Mouse (Mus musculus) gastrocnemius, postnatal 4 days (tissue): Measurements from ENCODE around the gene Rad51b. TPM values are rescaled to one million over a fixed set of nuclear protein-coding genes. Genes with fewer than 3 reads are reported as not detected.

ENCODE experiments used
- DNase-seq, 2 experiments: peaks; one replicate each; pipeline ENCODE4 v3.0.0; 2021 to 2022; ENCODE audit warnings: low spot score in 2 of 2, mixed read lengths in 2 of 2
- total RNA-seq, 2 experiments: library from RNA; stranded (reverse); gene quantifications; 2 replicates each; pipeline ENCODE4 v1.2.3; 2021

The Rad51b gene
- total RNA-seq, 2 experiments from 2014 or later = 2.2 to 2.3 TPM

- DNase-seq = peak in 1 of 2 experiments; percentile 54
Measured at GRCm38 (mm10) chr12:79751781-79752180, 454.7 kb downstream of the Rad51b start.

- DNase-seq = no peak
Measured at GRCm38 (mm10) chr12:79752189-79752588, 455.1 kb downstream of the Rad51b start.

GRCm38 (mm10) chr12:79755617-79756016 is 458.5 kb downstream of the Rad51b start:
- no peak for DNase-seq

- no peak for DNase-seq
Measured at GRCm38 (mm10) chr12:79756352-79756751, 459.3 kb downstream of the Rad51b start.

- no peak for DNase-seq
Measured at GRCm38 (mm10) chr12:79757775-79758174, 460.7 kb downstream of the Rad51b start.

- DNase-seq = no peak
Measured at GRCm38 (mm10) chr12:79759180-79759902, 462.3 kb downstream of the Rad51b start.

GRCm38 (mm10) chr12:79761217-79761616 is 464.1 kb downstream of the Rad51b start:
- DNase-seq = no peak

GRCm38 (mm10) chr12:79762087-79762486 is 465.0 kb downstream of the Rad51b start:
- no peak for DNase-seq

GRCm38 (mm10) chr12:79762570-79763275 is 465.6 kb downstream of the Rad51b start:
- no peak for DNase-seq

GRCm38 (mm10) chr12:79766116-79766515 is 469.0 kb downstream of the Rad51b start:
- DNase-seq = no peak

GRCm38 (mm10) chr12:79768741-79769322 is 471.8 kb downstream of the Rad51b start:
- DNase-seq = no peak

- DNase-seq = no peak
Measured at GRCm38 (mm10) chr12:79769763-79770162, 472.7 kb downstream of the Rad51b start.

GRCm38 (mm10) chr12:79771194-79771593 is 474.1 kb downstream of the Rad51b start:
- no peak for DNase-seq

- no peak for DNase-seq
Measured at GRCm38 (mm10) chr12:79771741-79772140, 474.7 kb downstream of the Rad51b start.

GRCm38 (mm10) chr12:79773246-79773645 is 476.2 kb downstream of the Rad51b start:
- no peak for DNase-seq

- no peak for DNase-seq
Measured at GRCm38 (mm10) chr12:79774571-79774970, 477.5 kb downstream of the Rad51b start.

GRCm38 (mm10) chr12:79776828-79777227 is 479.7 kb downstream of the Rad51b start:
- DNase-seq = no peak

- DNase-seq = no peak
Measured at GRCm38 (mm10) chr12:79780745-79781144, 483.7 kb downstream of the Rad51b start.

GRCm38 (mm10) chr12:79781788-79782187 is 484.7 kb downstream of the Rad51b start:
- no peak for DNase-seq

GRCm38 (mm10) chr12:79782444-79783117 is 485.5 kb downstream of the Rad51b start:
- DNase-seq = no peak

GRCm38 (mm10) chr12:79784159-79784558 is 487.1 kb downstream of the Rad51b start:
- DNase-seq = no peak

- no peak for DNase-seq
Measured at GRCm38 (mm10) chr12:79785691-79786090, 488.6 kb downstream of the Rad51b start.
